Mouse (Mus musculus) ES-E14 (cell line): ENCODE data around the gene Plvap.

Experiments used
- CHD2 ChIP-seq: IDR thresholded peaks from 2 replicates; pipeline ENCODE4 v1.6.1; 2014; ENCODE audit warnings: mild to moderate bottlenecking, low read depth, low read length, inconsistent platforms
- HCFC1 ChIP-seq: IDR thresholded peaks from 2 replicates; pipeline ENCODE4 v1.6.1; 2012; ENCODE audit warnings: low read length, inconsistent platforms, borderline replicate concordance; ENCODE audit not compliant: insufficient read depth
- MAFK ChIP-seq: IDR thresholded peaks from 2 replicates; pipeline ENCODE4 v1.6.1; 2014; ENCODE audit warnings: mild to moderate bottlenecking, low read depth, low read length, inconsistent platforms; ENCODE audit not compliant: insufficient read depth
- ZC3H11A ChIP-seq: IDR thresholded peaks from 2 replicates; pipeline ENCODE4 v1.6.1; 2012; ENCODE audit warnings: low read depth, mild to moderate bottlenecking, inconsistent platforms, low read length, borderline replicate concordance
- ZNF384 ChIP-seq: IDR thresholded peaks from 2 replicates; pipeline ENCODE4 v1.6.1; 2012; ENCODE audit warnings: low read depth, low read length, inconsistent platforms

DNA sequence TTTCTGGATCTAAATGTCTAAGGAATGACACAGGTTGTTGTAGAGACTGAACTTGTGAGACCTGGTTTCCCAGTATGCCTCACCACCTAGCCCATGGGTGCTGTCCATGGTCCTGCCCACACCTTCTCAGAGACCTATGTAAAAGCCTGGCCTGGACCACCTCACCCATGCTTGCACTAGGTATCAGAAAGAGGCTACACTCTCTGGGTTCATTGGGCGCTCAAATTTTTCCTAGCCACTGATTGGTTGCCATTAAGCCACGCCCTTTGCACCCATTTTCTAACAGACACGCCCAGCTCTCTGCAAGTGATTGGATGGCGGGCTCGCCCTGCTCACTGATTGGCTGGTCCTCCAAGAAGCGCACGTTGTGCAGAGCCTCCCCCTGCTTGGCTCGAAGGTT is 27.6 kb downstream of the Plvap start:
- no peak for TF ChIP-seq MAFK
- TF ChIP-seq ZC3H11A, result no peak
- TF ChIP-seq HCFC1, result no peak
- no peak for TF ChIP-seq ZNF384
- TF ChIP-seq CHD2, result peak; percentile 86
